Comparison of ENCODE assay signal across 9 mouse cellular contexts in genomic region chr3:53334051-53334450, GRCm38 (mm10).
DNase-seq lines count a peak whose midpoint lies in the region; ATAC-seq lines count a peak whose summit lies in the region.
"Had no signal": no experiment of that assay in that cellular context is flagged by ENCODE, and none has a peak within 500 bp of the region (broad histone marks: within the 10 kb centered on the region; RNA-seq: fewer than 3 reads in every experiment).

No protein-coding gene starts in this region.

- peak overlapping the region; percentile 44 for H3K4me2 ChIP-seq in kidney, embryonic 16.5 days (replicated peaks; ENCODE audit: low read depth, low read length)
- H3K4me2 ChIP-seq in hindbrain, embryonic 15.5 days: peak overlapping the region; percentile 27
- H3K4me2 ChIP-seq in neural tube, embryonic 14.5 days (ENCODE audit: low read depth, low read length): peak overlapping the region; percentile 21; the same call in 1 of the 2 replicates
- H3K4me2 ChIP-seq: liver, embryonic 15.5 days had no signal

- H3K27ac ChIP-seq in kidney, embryonic 16.5 days (ENCODE audit: low read length): no peak overlapping the region
- no peak overlapping the region for H3K27ac ChIP-seq in hindbrain, embryonic 15.5 days (replicated peaks)
- no peak overlapping the region for H3K27ac ChIP-seq in neural tube, embryonic 14.5 days (ENCODE audit: low read depth, low read length)
- H3K27ac ChIP-seq: liver, embryonic 15.5 days had no signal

- H3K4me1 ChIP-seq in kidney, embryonic 16.5 days (ENCODE audit: insufficient read depth, low read length): no peaks in the 10 kb centered on the region
- peaks cover 3% of the 10 kb centered on the region; the same call in 1 of the 2 replicates for H3K4me1 ChIP-seq in hindbrain, embryonic 15.5 days (replicated peaks)
- no peaks in the 10 kb centered on the region for H3K4me1 ChIP-seq in neural tube, embryonic 14.5 days (ENCODE audit: control insufficient read depth, insufficient read depth, low read length)
- H3K4me1 ChIP-seq: liver, embryonic 15.5 days had no signal

- H3K9ac ChIP-seq in kidney, embryonic 16.5 days (replicated peaks; ENCODE audit: low read length): no peak overlapping the region
- H3K9ac ChIP-seq in hindbrain, embryonic 15.5 days: no peak overlapping the region
- H3K9ac ChIP-seq in neural tube, embryonic 14.5 days (replicated peaks; ENCODE audit: low read depth, low read length): no peak overlapping the region
- H3K9ac ChIP-seq: liver, embryonic 15.5 days had no signal

- peak overlapping the region; percentile 8 for H3K4me3 ChIP-seq in kidney, embryonic 16.5 days (ENCODE audit: low read length)
- H3K4me3 ChIP-seq in hindbrain, embryonic 15.5 days: no peak overlapping the region
- H3K4me3 ChIP-seq in neural tube, embryonic 14.5 days (ENCODE audit: low read depth, low read length): no peak overlapping the region
- H3K4me3 ChIP-seq: liver, embryonic 15.5 days had no signal

- H3K36me3 ChIP-seq in kidney, embryonic 16.5 days (ENCODE audit: insufficient read depth, low read length): no peaks in the 10 kb centered on the region
- H3K36me3 ChIP-seq in hindbrain, embryonic 15.5 days: no peaks in the 10 kb centered on the region
- no peaks in the 10 kb centered on the region for H3K36me3 ChIP-seq in neural tube, embryonic 14.5 days (ENCODE audit: control insufficient read depth, insufficient read depth, low read length)
- H3K36me3 ChIP-seq: liver, embryonic 15.5 days had no signal

- DNase-seq in kidney, adult 9 months: no peak
- DNase-seq in cerebellum, adult 9-11 months: peak; percentile 51
- DNase-seq in right cerebral cortex, postnatal 25 days: no peak
- DNase-seq in gastrocnemius, postnatal 4 days (ENCODE audit: low spot score in 2 of 2): no peak
- no peak for DNase-seq in gastrocnemius, adult 18-20 months (ENCODE audit: low spot score)

- H3K9me3 ChIP-seq in kidney, embryonic 16.5 days (ENCODE audit: low read length): no peaks in the 10 kb centered on the region
- H3K9me3 ChIP-seq in hindbrain, embryonic 15.5 days: no peaks in the 10 kb centered on the region
- H3K9me3 ChIP-seq in neural tube, embryonic 14.5 days (ENCODE audit: control insufficient read depth, low read length): no peaks in the 10 kb centered on the region
- H3K9me3 ChIP-seq: liver, embryonic 15.5 days had no signal

- ATAC-seq in kidney, embryonic 16.5 days (ENCODE audit: low FRiP score, low TSS enrichment): no peak
- ATAC-seq in hindbrain, embryonic 15.5 days (ENCODE audit: low FRiP score, low read depth): no peak
- no peak for ATAC-seq in neural tube, embryonic 14.5 days (ENCODE audit: low read depth)

- 48% methylated on average over 11 of the region's 11 CpGs for WGBS in kidney, embryonic 16.5 days
- WGBS in hindbrain, embryonic 15.5 days: 46% methylated on average over 11 of the region's 11 CpGs
- WGBS in neural tube, embryonic 14.5 days: 38% methylated on average over 11 of the region's 11 CpGs

- H3K27me3 ChIP-seq in kidney, embryonic 16.5 days (ENCODE audit: insufficient read depth, low read length): no peaks in the 10 kb centered on the region
- H3K27me3 ChIP-seq in hindbrain, embryonic 15.5 days: no peaks in the 10 kb centered on the region
- H3K27me3 ChIP-seq in neural tube, embryonic 14.5 days (ENCODE audit: control insufficient read depth, insufficient read depth, low read length): no peaks in the 10 kb centered on the region
- H3K27me3 ChIP-seq: liver, embryonic 15.5 days had no signal
